Mouse (Mus musculus): ENCODE results near the gene Rbpjl.

The Rbpjl gene

DNA sequence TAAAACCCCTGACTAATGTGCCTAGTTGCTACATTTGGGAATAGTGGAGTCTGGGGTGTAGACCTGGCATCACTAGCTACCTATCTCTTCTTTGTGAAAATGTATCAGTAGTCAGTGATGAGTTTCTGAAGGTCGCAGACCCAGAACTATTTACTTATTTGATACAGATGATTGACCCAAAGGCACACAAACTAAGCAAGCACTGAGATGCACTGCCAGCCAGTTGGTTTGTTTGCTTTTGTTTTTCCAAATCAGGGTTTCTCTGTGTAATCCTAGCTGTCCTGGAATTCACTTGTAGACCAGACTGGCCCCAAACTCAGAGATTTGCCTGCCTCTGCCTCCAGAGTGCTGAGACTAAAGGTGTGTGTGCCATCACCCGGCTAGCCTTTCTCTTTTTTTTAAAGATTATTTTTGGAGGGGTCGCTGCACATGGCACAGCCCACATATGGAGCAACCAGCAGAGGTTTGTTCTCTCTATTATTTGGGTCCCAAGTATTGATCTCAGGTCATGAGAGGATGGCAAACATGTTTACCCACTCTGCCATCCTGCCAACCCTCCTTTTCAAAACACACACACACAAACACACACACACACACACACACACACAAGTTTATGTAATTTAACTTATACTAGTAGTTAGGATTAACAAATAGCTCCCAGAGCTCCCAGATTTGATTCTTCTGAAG, 42.6 kb downstream of the Rbpjl start:
- no peak for DNase-seq (ENCODE audit: low spot score)

DNA sequence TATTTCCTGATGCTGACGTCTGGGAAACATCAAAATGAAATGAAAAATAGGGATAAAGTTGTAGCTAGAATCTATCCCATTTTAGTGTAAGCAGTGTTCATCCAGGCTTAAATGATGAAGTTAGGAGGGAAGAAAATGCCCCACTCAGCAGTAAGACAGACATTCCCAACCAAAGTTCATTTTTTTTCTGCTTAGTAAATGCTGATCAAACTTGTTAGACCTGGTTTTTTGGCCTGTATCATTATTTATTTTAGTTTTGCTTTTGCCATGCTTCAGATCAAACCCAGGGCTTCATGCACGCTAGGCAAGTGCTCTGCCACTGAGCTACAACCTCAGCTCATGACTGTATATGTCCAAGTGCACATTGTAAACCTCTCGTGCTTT, 43.1 kb downstream of the Rbpjl start:
- no peak for DNase-seq (ENCODE audit: low spot score)

DNA sequence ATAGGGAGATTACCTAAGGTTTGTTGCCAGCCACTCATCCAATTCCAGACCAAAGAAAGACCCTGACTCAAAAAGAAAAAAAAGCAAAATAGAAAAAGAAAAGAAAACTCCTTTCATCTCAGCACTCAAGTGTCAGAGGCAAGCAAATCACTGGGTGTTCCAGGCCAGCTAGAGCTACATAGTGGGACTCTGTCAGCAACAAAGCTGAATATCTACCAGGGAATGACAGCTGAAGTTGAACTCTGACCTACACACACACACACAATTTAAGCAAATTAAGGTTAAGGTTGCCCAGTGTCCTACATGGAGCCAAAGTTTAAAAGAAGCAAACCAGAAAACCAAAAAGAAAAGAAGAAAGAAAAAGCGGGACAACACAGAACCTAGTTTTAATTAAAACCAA, 45.2 kb downstream of the Rbpjl start:
- DNase-seq (ENCODE audit: low spot score), result no peak

DNA sequence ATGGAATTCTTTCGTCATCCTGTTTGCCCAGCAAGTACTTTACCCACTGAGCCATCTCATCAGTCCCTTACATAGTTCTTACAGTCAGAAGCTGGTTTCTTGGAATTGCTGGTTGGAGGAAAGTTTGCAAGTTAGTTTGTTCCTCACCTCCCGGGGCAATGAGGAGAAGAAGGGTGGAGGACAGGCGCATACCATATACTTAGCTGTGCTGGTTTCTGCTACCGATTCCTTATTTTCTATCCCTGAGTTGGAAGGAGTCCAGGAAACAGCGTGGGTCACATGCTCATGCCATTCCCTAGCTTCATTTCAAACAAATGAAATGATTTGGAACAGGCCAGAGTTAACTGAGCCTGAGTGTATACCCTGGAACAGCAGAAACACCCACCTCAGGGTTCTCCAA, 46.0 kb downstream of the Rbpjl start:
- no peak for DNase-seq (ENCODE audit: low spot score)

DNA sequence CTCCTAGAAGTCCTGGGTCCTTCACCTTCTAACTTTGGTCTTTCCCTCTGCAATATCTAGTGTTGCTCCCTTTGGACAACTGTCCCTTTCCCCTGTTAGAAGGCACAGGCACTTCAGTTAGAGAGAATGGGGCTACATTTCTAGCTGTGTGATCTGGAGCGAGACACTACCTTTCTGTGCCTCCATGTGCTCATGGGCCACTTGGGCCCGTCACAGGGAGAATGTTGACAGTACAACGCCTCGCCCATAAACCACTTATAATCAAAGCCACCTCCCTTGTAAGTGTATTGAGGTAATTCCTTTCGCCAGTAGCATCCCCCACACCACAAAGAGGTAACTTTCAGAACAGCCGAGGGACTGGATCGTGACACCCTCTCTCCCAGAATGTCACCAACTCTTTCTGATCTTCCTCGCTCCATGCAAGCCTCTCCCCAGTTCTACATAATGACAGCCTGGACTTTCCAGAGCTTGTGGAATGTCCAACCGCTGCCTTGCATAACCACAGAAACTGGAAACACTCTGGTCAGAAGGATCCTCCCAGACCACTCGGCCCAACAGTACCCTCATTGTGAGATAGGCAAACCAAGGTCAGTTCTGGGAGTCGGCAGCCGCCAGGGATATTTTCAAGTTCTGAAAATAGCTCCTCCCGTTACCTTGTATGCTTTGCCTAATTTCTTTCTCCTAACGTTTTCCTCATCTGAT, 46.6 kb downstream of the Rbpjl start:
- DNase-seq (ENCODE audit: low spot score), result no peak

DNA sequence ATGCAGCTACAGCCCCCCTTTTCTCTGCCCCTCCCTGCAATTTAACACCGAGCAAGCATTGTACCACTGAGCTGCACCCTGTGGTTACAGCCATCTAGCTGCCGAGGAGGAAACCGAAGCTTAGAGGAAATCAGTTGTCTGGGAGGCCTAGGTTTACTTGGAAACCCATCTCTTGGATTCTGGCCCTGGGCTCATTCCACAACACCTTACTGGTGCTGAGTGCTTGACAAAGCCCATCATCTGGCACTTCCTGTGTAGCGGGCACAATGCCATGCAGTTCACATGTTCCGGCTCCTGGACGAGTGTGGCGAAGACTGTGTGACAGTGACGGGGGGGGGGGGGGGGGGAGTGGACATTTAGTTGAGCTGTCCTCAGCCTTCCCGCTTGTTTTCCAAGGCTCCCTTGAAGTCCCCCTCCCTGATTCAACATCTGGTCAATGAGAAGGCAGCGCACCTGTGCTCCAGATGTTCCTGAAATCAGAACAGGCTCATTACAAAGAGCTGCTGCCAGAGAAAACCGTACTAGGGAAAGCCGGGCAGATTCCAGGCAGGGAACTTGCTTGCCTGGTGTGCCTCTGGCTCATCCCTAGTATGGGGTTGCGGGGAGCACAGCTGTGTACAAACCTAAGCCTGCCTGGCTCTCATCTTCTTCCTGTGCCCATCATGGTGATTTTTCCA, 49.2 kb downstream of the Rbpjl start:
- no peak for DNase-seq (ENCODE audit: low spot score)

DNA sequence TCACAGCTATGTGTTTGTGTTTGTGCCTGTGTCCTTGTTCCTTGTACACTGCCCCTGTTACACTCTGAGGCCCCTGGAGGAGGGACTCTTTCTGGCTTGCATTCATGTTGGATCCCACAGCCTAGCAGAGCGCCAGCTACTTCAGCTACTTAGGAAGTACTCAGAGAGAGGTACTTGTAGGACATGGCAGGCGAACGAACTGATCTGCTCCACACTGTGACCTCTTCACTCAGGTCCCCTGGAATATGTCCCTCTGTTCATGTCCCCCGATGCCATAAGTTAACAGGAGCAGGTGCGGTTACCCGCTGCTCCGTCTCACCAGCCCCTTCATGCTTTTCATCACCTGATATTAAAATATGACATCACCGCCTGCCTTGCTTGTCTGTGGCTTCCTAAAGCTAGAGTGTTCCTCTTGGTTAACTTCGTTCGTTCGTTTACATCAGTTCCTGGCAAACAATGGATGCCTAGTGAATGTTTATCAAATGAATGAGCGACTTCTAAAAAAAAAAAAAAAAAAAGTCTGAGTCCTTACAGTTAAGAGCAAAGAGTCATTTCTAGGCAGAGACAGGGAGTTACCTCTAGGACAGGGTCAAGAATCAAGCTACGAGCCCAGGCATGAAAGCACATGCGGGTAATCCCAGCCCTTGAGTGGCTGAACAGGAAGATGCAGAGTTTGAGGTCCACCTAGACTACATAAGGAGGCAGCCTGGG, 50.3 kb downstream of the Rbpjl start:
- no peak for DNase-seq (ENCODE audit: low spot score)

DNA sequence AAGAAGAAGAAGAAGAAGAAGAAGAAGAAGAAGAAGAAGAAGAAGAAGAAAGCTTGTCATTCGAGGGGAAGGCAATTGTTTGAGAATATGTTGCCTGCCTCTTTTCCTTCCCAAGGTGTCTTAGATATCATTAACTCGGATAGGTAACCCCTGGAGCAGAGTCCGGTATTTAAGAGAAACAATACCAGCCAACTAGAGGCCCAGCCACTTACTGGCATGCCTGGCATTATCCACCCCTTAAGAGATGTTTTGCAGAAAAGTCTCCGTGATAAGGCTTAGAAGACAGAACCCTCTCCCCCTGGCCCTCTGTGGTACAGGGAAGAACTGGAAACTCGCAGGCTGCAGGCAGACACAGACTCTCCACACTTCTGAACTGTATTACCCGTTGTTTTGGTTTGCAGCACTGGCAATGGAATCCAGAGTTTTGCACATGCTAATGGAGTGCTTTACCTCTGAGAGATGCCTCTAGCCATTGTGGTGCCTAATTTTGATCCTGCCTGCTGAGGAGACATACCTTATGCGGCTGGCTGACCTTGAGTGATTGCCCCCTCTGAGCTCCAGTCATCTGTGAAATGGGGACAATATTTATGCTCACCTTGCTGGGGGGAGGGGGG, 51.1 kb downstream of the Rbpjl start:
- DNase-seq (ENCODE audit: low spot score), result no peak

DNA sequence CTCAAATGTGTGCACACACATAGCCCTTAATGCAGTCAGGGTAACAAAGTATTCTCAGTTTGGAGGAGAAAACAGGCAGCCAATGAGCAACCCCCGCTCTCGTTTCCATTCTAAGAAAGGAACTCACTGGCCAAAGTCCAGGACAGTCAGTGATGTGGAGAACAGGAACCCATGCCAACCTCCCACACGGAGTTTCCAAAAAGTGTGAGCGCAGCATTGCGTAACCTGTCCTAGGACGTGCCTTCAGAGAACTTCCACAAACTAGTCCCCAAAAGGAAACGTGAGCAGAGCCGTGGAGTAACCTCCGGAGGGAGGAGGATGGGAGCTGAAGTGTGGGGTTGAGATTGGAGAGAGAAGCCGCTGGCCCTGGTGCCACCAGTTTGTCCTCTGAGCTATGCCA, 51.9 kb downstream of the Rbpjl start:
- DNase-seq (ENCODE audit: low spot score), result peak; percentile 52

DNA sequence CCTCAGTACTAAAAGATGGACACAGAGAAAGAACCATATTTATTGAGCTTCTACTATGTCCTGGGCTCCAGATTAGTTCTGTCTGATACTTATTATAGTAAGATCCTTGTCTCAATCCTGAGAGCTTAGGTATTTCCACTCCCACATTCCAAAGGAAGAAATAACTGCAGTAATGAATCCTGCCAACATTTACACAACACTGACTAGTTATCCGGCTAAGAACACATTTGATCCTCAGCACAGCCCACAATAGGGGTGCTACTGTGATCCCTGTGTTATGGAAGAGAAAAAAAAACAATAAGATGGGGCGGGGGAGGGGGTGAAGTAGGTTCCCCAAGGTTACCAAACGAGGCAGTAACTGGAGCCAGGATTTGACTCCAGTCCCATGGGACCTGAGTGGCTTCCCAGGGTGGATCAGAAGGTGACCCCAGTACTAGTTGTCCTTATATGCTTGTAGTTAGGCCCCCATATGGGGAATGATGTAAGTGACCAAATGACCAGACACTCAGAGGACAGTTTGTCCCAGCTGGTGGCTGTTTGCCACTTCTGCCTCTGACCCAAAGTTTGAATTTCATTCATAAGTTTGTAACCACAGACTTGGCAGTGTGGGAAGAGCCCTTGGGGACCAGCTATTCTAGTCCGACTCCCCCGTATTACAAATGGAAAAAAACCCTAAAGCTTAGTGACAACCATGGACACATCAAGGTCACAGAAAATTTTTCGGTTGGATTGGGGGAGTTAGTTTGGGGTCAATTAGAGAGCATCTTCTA, 52.7 kb downstream of the Rbpjl start:
- DNase-seq (ENCODE audit: low spot score), result no peak

DNA sequence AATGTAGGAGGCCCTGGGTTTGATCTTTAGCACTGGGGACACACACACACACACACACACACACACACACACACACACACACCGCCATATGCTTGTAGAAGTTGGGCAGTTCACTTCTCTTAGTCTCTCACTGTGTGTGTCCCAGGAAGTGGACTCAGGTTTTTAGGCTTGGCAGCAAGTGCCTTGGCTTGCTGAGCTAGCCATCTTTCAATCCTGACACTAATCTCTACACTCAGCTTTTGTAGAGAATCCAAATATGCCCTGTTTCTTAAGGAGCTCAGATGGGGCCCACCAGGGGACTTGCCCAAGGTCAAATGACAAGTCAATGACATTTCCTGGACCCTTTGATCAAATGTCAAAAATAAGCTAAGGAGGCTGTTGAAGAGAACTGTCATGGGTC, 53.5 kb downstream of the Rbpjl start:
- DNase-seq (ENCODE audit: low spot score), result no peak

DNA sequence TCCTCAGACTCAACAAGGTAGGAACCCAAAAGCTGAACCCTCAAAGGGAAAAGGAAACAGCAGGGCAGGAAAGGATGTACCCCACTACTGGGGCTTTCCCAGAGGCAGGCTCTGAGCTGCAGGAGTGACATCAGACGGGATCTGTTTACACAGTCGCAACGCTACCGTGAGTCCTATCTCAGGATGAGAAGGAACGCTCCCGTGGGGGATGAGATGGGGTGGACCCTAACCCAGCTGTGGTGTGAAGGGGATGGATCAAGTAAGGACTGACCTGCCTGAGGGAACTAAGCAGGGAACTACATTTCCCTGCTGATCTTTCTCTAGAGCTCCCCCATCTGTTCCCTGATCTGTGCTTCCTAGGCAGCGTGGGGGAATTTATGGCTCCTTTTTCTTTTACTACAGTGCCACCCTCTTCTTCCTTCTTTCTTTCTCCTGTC, 53.9 kb downstream of the Rbpjl start, which contains the start of gene Sys1:
Sys1 (plus strand) TSS at position 101 of the 437 bp plus-strand sequence.
- DNase-seq (ENCODE audit: low spot score), result no peak

DNA sequence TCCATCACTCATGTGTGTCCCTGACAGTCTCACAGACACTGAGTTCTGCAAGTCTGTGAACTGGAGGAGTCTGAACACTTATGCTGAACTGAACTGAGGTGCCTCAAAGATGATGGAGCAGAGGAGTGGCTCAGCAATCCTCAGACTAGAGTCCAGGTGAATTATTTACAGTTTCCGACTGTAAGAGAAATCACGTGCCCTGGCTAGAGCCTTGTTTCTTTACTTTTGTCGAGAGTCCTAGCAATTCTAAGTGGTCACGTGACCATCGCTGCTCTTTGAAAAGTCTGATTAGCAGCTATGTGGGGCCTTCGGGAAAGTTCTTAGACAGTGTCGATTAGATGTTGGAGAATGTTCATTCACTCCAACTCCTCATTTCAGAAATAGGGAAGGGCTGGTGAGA, 55.0 kb downstream of the Rbpjl start:
- DNase-seq (ENCODE audit: low spot score), result peak; percentile 77

DNA sequence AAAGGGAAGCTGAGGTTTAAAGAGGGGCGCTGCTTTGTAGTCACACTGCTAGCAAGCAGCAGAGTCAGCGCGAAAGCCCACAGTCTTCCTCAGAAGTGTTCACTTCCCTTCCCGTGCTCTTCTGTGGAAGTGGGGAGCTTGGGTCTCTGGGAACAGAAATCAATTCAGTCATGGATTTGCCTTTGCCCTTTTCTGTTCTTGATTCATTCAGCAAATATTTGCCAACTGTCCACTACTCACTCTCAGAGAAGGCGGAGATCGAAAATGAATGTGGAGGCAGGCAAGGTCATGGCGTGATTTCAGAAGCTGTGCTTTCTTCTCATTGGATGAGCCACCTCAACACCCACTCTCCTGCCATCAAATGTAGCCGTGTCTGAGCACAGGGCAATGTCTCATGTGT, 55.6 kb downstream of the Rbpjl start:
- no peak for DNase-seq (ENCODE audit: low spot score)

DNA sequence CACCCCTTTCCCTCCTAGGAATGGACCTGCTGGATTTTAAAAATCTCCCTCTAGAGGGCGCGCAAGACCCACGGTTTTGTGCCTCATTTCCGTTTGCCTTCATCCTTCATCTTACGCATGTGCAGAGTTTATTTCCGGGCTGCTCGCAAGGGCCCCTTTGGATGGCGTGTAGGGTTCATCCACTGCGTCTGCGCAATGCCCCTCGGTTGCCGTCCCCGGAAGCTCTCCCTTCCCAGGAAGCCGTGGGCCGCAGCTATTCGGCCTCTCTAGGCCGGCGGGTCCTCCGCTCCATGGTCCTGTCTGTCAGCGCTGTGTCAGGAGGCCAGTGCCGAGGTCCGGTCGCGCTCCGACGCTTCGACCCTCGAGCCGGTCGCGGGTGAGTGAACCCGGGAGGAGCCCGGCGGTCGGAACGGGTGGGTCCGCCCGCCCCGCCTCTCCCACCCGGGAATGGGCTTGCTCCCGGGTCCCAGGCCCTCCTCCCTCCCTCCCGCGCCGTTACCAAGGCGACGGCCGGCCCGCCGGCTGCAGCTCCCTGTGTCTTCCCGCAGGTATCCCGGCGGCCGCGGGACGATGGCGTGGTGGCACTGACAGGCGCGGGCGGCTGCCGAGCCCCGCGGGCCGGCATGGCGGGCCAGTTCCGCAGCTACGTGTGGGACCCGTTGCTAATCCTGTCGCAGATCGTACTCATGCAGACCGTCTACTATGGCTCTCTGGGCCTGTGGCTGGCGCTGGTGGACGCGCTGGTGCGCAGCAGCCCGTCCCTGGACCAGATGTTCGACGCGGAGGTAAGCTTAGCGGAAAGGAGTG, 58.0 kb downstream of the Rbpjl start, which contains the start of gene Gm20458:
Gm20458 (plus strand) TSS at position 223 of the 807 bp plus-strand sequence.
- peak; percentile 96 for DNase-seq (ENCODE audit: low spot score)

All from yolk sac, embryonic 10.5 days (tissue).